Mouse (Mus musculus) embryonic facial prominence, embryonic 10.5 days (tissue): ENCODE results near the gene Gch1. TPM values are rescaled to one million over a fixed set of nuclear protein-coding genes. Genes with fewer than 3 reads are reported as not detected.
"Not testable (repeated sequence)": the region's sequence is repeated elsewhere in the genome, so short reads cannot be mapped to it uniquely, and the experiment has no call there.

ENCODE experiments used
- DNase-seq: peaks from one replicate; pipeline ENCODE4 v3.0.0-alpha.2; 2017; ENCODE audit warnings: low spot score
- H3K27ac ChIP-seq: fragments of 300-500 bp; sonication (generic); replicated peaks from 2 replicates; pipeline ENCODE4 v1.5.1; 2016; ENCODE audit warnings: mild to moderate bottlenecking
- H3K27me3 ChIP-seq: fragments of 300-500 bp; sonication (generic); replicated peaks from 2 replicates; pipeline ENCODE4 v1.6.1; 2016; ENCODE audit warnings: low read depth, mild to moderate bottlenecking; ENCODE audit not compliant: poor library complexity, severe bottlenecking
- H3K36me3 ChIP-seq: fragments of 300-500 bp; sonication (generic); replicated peaks from 2 replicates; pipeline ENCODE4 v1.6.1; 2016; ENCODE audit warnings: mild to moderate bottlenecking, moderate library complexity
- H3K4me1 ChIP-seq: fragments of 300-500 bp; sonication (generic); 2 replicates; pipeline ENCODE4 v1.6.1; 2016
- H3K4me3 ChIP-seq: fragments of 300-500 bp; sonication (generic); 2 replicates; pipeline ENCODE4 v1.5.1; 2016; ENCODE audit warnings: mild to moderate bottlenecking, moderate library complexity
- H3K9me3 ChIP-seq: fragments of 300-500 bp; sonication (generic); 2 replicates; pipeline ENCODE4 v1.6.1; 2016; ENCODE audit warnings: mild to moderate bottlenecking
- WGBS: fragments of 180-500 bp; shearing (Covaris S2); methylation state at CpG from one replicate; pipeline ENCODE4 v1.1.7; 2016; 5-methylcytosine and 5-hydroxymethylcytosine counted together
- polyA plus RNA-seq: library from polyadenylated mRNA; unstranded; fragments of >200 nt; fragmentation: Nextera tagmentation; extraction: Ambion mirVana; gene quantifications from 2 replicates; pipeline ENCODE4 v1.2.1, GENCODE M21; 2016

Gch1 gene
- polyA plus RNA-seq, 1 experiment from 2014 or later = 1.1 TPM

DNA sequence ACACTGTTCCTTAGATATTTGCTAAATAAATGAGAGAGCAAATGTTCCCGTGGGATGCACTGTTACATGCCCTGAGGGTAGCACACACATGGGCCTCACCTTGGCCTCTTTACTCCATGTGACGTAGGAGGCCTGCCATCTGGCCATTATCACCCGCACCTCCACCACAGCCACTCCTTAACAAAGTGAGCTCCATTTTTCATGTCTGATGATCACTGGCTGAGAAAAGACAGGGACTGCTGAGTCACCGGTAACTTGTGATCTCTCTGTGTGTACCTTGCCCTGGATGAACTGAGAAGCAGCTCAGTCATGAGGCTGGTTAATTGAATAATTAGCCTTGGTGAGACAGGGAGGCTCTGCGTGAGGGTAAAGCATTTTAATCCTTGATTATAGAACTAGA lies 52.6 kb downstream of the Gch1 start:
- no peak for DNase-seq
- WGBS = 86% methylated on average over 5 of the region's 5 CpGs

DNA sequence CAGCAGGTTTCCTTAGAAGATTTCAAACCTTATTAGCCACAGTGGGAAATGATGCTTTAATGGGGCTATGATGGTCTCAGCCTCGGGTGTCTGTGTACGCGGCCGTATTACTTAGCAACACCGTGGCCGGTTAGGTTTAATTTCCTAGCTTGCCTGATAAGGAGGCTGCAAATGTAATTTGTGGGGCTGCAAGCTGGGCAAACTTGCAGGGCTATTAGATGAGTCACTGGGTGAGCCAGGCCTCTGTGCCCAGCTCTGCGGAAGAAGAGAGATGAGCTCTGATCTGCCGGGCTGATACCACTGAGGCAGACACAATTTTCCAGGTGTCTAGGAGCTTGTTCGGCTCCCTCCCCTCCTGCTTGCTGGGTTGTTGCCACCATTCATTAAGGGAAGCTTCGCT lies 55.3 kb downstream of the Gch1 start:
- DNase-seq = no peak
- Histone ChIP-seq H3K4me1 (no peaks in the 10 kb centered on the region), H3K9me3 (no peaks in the 10 kb centered on the region), H3K27me3 (no peaks in the 10 kb centered on the region), H3K27ac (no peak overlapping the region), H3K36me3 (no peaks in the 10 kb centered on the region), H3K4me3 (no peak overlapping the region)
- 78% methylated on average over 10 of the region's 10 CpGs for WGBS

More for the DNA sequence above, 52.6 kb downstream of the Gch1 start:
- H3K27ac ChIP-seq = no peak overlapping the region
- no peak overlapping the region for H3K4me3 ChIP-seq
- no peaks in the 10 kb centered on the region for H3K36me3 ChIP-seq
- no peaks in the 10 kb centered on the region for H3K4me1 ChIP-seq
- H3K9me3 ChIP-seq = no peaks in the 10 kb centered on the region
- no peaks in the 10 kb centered on the region for H3K27me3 ChIP-seq

DNA sequence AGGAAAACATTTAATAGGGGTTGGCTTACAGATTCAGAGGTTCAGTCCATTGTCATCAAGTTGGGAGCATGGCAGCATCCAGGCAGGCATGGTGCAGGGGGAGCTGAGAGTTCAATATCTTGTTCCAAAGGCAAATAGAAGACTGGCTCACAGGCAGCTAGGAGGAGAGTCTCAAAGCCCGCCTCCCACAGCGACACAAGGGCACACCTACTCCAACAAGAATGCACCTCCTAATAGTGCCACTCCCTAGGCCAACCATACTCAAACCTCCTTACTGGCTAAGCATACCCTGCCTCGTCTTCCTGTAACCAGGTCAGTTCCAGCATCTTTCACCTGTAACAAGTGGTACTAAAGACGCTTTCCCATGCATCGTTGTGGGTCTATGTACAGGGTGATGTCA lies 61.2 kb downstream of the Gch1 start:
- H3K4me3 ChIP-seq = no peak overlapping the region
- no peaks in the 10 kb centered on the region for H3K4me1 ChIP-seq
- no peaks in the 10 kb centered on the region for H3K36me3 ChIP-seq
- no peaks in the 10 kb centered on the region for H3K9me3 ChIP-seq
- DNase-seq = no peak
- no peak overlapping the region for H3K27ac ChIP-seq
- WGBS = 90% methylated on average over 5 of the region's 5 CpGs
- H3K27me3 ChIP-seq = no peaks in the 10 kb centered on the region

DNA sequence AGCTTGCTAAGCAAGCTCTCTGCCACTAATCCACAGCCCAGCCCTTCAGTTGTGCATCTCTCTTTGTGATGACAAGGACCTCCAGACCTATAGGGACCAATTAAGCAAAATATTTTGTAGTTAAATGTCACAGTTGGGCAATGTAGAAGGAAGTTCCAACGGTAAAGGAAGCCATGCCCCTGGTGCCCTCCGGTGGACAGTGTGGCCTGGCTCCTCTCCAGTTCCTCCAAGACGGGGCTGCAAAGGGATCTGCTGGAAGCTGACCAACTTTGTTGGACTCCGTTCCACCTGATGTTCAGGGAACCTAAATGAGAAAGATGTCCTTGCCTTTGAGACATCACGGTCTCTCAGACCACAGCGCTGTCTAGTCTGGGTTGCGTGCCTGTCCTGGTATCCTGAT lies 71.7 kb downstream of the Gch1 start:
- H3K36me3 ChIP-seq = no peaks in the 10 kb centered on the region
- no peaks in the 10 kb centered on the region for H3K9me3 ChIP-seq
- WGBS = 80% methylated on average over 7 of the region's 7 CpGs

DNA sequence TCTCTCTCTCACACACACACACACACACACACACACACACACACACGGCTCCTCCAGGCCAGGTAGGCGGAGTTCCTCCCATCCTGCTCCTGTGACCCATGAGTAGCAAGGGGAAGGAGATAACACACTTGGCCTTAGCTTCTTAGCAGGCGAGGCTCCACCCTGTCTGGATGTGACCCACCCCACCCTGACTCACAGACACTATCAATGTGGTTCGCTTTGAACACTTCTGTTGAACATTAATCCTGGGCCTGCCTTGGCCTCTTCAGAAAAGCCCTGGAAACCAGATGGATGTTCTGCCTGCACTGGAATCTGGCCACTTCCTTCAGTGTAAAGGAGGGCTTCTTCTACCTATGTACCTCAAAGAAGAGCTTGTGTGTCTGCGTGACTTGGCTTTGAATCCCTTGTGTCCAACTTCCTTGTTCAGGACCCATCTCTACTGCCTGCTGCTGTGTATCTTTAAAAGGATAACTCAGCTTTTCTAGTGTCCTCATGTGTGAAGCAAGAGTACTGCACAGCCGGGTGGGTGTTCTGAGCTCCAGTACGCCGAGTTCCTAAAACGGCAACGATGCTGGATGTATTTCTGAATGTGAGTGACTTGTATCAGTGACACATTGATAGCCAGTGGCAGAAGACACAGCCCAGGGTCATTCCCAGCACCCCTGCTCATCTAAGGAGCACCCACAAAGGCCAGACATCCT lies 73.0 kb downstream of the Gch1 start:
- H3K9me3 ChIP-seq = no peaks in the 10 kb centered on the region
- no peaks in the 10 kb centered on the region for H3K4me1 ChIP-seq
- no peaks in the 10 kb centered on the region for H3K36me3 ChIP-seq
- no peak overlapping the region for H3K4me3 ChIP-seq
- DNase-seq = no peak
- H3K27ac ChIP-seq = no peak overlapping the region
- no peaks in the 10 kb centered on the region for H3K27me3 ChIP-seq
- 86% methylated on average over 10 of the region's 10 CpGs for WGBS

More for the DNA sequence above, 71.7 kb downstream of the Gch1 start:
- H3K27ac ChIP-seq = no peak overlapping the region
- no peak overlapping the region for H3K4me3 ChIP-seq
- no peaks in the 10 kb centered on the region for H3K27me3 ChIP-seq
- DNase-seq = no peak
- H3K4me1 ChIP-seq = no peaks in the 10 kb centered on the region

DNA sequence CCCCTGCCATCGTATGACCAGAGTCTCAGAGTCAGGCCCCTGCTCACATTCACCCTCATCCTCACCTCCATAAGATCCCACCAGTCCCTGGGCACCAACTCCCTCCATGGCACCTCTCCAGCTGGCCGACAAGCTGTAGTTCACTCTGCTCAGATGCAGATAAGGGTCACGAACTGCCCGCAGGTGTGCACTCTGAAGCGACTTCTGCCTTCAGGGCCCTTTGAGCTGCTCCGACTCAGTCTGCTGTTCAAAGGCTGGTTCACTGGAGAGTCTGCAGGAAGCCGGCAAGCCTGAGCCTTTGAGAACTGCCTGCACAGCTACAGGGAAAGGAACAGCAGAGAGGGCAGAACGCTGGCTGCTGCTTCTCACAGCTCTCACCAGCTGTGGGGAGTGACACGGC lies 74.1 kb downstream of the Gch1 start:
- no peaks in the 10 kb centered on the region for H3K27me3 ChIP-seq
- DNase-seq = no peak
- 63% methylated on average over 9 of the region's 9 CpGs for WGBS
- no peaks in the 10 kb centered on the region for H3K36me3 ChIP-seq
- no peak overlapping the region for H3K27ac ChIP-seq
- no peaks in the 10 kb centered on the region for H3K9me3 ChIP-seq
- no peak overlapping the region for H3K4me3 ChIP-seq
- H3K4me1 ChIP-seq = no peaks in the 10 kb centered on the region

DNA sequence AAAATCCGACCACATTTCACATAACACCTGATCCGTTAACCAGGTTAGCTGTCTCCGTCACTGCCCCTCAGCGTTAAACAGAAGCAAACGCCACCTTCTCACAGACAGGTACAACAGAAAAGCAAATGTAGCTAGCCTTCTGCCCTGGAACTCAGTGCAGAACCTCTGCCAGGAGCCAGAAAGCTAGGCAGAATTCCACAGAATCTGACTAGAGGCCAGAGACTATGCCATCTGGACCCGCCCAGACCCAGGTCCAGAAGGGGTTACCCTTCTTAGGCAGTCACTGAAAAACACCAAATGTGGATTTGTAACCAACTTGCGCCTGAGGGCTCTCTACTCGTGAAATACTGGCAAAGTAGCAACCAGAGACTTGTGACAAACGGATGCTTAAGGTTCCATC lies 77.9 kb downstream of the Gch1 start:
- Histone ChIP-seq H3K36me3 (no peaks in the 10 kb centered on the region), H3K4me3 (no peak overlapping the region), H3K27me3 (no peaks in the 10 kb centered on the region), H3K4me1 (no peaks in the 10 kb centered on the region), H3K9me3 (no peaks in the 10 kb centered on the region), H3K27ac (no peak overlapping the region)
- no peak for DNase-seq
- 42% methylated on average over 9 of the region's 9 CpGs for WGBS

DNA sequence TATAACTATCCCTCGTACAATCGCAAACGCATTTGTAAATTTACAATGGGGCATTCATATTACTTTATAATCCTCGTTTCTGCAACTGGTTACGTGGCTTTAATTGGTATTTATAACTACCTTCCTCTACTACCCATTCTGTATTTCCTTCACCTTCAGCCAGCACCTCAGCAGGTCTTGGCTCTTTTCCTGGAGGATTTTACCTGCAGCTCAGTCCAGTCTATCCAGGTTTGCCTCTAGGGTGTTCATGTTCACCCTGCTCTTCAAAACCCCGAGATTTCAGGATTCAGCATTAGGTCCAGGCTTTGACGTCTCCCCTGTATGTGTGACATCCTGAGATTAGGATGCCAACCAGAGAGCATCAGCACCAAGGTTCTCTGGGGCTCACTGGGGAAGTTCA lies 78.8 kb downstream of the Gch1 start:
- not testable (repeated sequence) for H3K36me3 ChIP-seq, H3K4me1 ChIP-seq, DNase-seq, H3K27ac ChIP-seq, H3K9me3 ChIP-seq, H3K4me3 ChIP-seq, H3K27me3 ChIP-seq
- 93% methylated on average over 7 of the region's 7 CpGs for WGBS

DNA sequence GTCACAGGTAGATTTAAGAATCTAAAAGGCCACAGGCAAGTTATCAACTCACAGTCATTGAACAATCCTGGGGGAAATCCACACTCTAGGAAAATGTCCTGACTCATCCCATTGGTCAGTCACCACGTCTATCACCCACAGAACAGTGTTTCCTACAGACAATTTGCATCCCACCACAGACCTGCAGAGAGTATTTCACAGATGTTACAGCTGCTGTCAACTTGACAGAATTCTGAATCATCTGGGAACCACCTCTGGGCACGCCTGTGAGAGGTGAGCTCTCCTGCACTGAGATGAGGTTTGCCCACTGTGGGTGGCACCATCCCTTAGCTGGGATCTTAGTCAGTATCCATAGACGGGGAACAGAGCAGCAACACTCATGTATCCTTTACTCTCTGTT lies 81.8 kb downstream of the Gch1 start:
- Histone ChIP-seq H3K27me3 (no peaks in the 10 kb centered on the region), H3K4me1 (peaks cover 8% of the 10 kb centered on the region), H3K4me3 (no peak overlapping the region), H3K27ac (no peak overlapping the region), H3K9me3 (no peaks in the 10 kb centered on the region), H3K36me3 (no peaks in the 10 kb centered on the region)
- no peak for DNase-seq
- 76% methylated on average over 3 of the region's 3 CpGs for WGBS

DNA sequence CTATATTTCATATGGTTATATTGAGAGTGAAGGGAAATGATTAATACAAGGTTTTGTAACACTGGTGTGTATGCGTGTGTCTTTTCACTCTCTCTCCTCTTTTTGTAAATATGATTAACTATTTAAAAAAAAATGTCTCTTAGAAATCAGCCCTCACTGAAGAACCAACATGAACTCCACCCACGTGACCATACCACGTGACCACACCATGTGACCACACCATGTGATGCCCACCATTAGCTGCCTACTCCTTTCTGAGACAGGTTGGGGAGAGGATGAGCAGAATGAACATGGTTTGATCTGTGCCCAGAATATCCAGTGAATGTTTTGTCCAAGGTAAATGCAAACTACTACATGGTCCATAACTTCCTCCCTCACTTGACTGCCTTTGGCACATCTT lies 83.5 kb downstream of the Gch1 start:
- Histone ChIP-seq H3K27me3 (no peaks in the 10 kb centered on the region), H3K4me1 (peaks cover 8% of the 10 kb centered on the region), H3K4me3 (no peak overlapping the region), H3K9me3 (no peaks in the 10 kb centered on the region), H3K27ac (no peak overlapping the region), H3K36me3 (no peaks in the 10 kb centered on the region)
- WGBS = 95% methylated on average over 3 of the region's 3 CpGs
- no peak for DNase-seq

DNA sequence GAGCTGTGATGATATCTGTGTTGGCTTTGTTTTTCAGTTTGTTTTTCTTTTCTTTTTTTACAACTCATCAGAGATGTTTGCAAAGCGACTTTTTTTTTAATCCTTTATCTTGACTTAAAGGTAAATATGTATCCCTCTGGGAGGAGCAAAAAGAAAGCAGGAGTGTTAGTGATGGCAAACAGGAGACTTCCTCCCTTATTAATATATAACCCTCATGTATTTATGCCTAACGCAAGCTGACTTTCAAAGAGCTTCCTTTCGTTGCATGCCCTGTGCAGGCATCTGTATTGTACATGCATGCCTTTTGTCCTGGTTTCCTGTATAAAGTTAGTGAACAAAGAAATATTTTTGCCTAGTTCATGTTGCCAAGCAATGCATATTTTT lies 84.0 kb downstream of the Gch1 start:
- Histone ChIP-seq H3K36me3 (no peaks in the 10 kb centered on the region), H3K27ac (no peak overlapping the region), H3K4me3 (no peak overlapping the region), H3K27me3 (no peaks in the 10 kb centered on the region), H3K9me3 (no peaks in the 10 kb centered on the region), H3K4me1 (peaks cover 8% of the 10 kb centered on the region)
- no peak for DNase-seq
- 85% methylated on average over 3 of the region's 3 CpGs for WGBS

DNA sequence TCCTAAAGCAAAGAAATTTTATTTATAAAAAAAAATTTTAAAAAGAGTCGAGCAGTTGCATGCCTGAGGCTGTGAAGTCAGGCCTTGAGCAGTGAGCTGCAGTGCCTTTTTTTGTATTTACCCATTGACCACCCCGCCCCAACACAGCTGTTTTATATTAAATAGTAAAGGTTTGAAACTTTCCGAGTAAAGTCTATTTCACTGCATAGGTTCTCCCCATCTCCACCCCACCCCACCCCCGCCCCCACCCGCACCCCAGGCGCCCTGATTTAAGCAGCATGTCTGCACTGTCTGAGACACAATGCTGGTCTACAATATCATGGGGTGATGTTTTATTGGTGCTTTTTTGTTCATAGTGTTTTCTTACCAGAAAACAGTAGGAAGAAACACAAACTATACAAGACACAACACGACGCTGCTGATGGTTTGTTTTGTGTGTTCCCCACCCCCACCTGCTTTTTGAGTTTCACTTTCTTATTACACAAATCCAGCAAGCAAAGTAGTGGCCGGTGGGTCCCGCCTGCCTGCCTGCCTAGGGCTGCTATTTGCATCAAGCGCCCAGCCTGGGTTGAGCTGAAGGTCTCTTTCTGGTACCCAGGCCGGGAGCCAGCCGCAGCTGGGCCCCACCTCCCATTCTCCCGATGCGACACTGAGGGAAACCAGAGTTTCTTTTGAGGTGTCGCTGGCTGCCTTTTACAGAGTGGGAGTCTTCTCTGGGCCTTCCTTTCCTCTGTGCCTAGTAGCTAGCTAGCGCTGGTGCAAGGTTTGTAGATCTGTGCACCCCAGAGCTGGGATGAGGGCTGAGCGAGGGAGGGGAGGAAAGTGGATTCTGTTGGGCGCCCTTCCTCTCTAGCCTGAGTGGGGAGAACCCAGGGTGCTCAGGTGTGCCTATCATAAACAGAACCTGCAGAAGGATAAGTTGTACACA lies 84.7 kb downstream of the Gch1 start:
- Histone ChIP-seq H3K27me3 (no peaks in the 10 kb centered on the region), H3K9me3 (no peaks in the 10 kb centered on the region), H3K4me3 (peak overlapping the region; percentile 21; the same call in 1 of the 2 replicates), H3K27ac (peak overlapping the region; percentile 30; the same call in 1 of the 2 replicates), H3K4me1 (peaks cover 8% of the 10 kb centered on the region), H3K36me3 (no peaks in the 10 kb centered on the region)
- peak; percentile 34 for DNase-seq
- 29% methylated on average over 19 of the region's 19 CpGs for WGBS
